Mouse (Mus musculus): ENCODE data around the gene H2-Q7. TPM values are rescaled to one million over a fixed set of nuclear protein-coding genes. Genes with fewer than 3 reads are reported as not detected.
"Not testable (repeated sequence)": the region's sequence is repeated elsewhere in the genome, so short reads cannot be mapped to it uniquely, and the experiment has no call there.

H2-Q7 gene
- polyA plus RNA-seq, 1 experiment, result 101 TPM

DNA sequence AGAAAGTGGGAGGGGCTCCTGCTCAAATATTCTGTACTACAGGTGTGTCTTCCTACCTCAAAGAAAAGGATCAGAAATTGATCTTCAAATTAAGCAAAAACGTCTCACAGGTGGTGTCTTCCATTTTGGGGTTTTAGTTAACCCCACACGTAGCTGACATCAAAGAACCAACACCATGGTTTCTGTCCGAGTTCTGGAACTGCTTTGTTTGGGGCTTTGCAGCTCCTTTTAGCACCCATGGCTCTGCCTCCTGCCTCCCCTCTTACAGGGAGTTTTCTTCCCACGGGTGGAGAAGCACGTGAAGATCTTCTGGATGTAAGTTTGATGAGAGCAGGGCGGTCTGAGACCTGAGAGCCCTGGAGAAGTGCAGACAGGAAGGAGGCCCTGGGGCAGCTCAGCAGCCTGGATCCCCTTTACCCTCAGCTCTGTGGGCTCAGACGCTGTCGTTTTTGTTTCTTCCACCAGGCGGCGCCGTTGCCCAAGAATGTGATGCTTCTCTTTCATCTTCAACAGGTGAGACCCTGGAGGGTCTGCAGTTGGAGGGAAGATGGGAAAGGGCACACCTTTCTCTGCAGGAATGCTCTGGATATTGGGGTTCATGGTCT is 18.6 kb upstream of the H2-Q7 start:
- 10% methylated on average over 11 of the region's 11 CpGs for WGBS
- not testable (repeated sequence) for H3K4me3 ChIP-seq (replicated peaks; ENCODE audit: control insufficient read depth, low read depth, low read length); H3K27ac ChIP-seq (ENCODE audit: control insufficient read depth, insufficient read depth, low read depth, low read length, poor library complexity); H3K4me1 ChIP-seq (ENCODE audit: control insufficient read depth, insufficient read depth, low read length)
- peak; percentile 59 for TF ChIP-seq CTCF (IDR thresholded peaks at IDR 0.05; ENCODE audit: control insufficient read depth, insufficient read depth, low read length)

DNA sequence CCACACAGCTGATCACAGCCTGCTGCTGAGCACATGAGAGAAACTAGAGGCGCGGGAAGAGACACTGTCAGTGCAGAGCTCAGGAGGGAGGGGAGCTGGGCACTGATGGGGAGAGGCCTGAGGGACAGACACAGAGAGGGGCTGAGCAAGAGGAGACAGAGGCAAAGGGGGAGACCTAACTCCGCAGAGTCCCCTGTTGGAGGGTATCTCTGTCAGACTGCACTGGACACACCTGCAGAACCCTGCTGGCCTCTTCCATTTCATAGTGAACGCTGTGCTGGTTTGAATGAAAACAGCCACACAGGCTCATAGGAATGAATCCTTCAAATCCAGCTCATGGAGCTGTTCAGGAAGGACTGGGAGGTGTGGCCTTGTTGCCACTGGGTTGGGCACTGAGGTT is 17.6 kb upstream of the H2-Q7 start:
- not testable (repeated sequence) for H3K27ac ChIP-seq (ENCODE audit: control insufficient read depth, insufficient read depth, low read depth, low read length, poor library complexity); H3K4me1 ChIP-seq (ENCODE audit: control insufficient read depth, insufficient read depth, low read length); H3K4me3 ChIP-seq (replicated peaks; ENCODE audit: control insufficient read depth, low read depth, low read length)
- WGBS, result 83% methylated on average over 4 of the region's 4 CpGs

DNA sequence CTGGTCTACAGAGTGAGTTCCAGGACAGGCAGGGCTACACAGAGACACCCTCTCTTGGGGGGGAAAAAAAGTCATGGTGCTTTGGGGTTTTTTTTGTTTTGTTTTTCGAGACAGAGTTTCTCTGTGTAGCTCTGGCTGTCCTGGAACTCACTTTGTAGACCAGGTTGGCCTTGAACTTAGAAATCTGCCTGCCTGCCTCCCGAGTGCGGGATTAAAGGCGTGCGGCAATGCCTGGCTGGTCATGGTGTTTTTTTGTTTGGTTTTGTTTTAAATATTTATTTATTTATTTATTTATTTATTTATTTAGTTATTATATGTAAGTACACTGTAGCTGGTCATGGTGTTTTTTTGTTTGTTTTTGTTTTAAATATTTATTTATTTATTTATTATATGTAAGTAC is 16.6 kb upstream of the H2-Q7 start:
- not testable (repeated sequence) for H3K27ac ChIP-seq (ENCODE audit: control insufficient read depth, insufficient read depth, low read depth, low read length, poor library complexity)
- 85% methylated on average over 5 of the region's 5 CpGs for WGBS

DNA sequence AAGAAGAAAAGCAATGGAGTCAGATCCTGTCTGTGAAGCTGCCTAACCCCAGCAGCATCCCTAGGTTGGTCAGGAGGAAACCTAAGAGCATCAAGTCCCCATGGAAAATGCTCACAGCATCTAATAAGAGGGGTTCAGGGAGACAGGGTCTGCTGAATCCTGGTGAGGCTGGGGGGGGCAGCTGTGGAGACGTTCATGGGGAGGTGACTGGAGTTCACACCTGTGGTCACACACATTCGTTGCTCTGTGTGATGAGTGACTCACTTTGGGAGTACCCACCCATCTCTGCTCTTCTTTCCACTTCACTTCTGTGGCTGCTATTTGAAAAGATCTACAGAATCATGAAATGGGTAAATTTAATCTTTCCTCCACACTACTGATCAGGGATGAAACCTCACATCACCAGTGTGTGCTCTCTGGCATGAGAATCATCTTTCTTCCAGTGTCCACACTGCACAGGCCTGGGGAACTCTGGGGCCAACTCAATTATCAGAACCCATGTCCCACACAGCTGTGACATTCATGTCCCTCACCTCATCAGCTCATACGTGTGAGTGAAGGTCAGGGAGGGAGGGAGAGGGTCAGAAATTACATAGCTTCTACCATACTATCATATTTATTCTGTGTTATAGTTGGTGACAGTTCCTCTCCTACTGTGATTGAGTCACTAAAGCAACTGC is 15.7 kb upstream of the H2-Q7 start:
- not testable (repeated sequence) for H3K4me3 ChIP-seq (replicated peaks; ENCODE audit: control insufficient read depth, low read depth, low read length); H3K27ac ChIP-seq (ENCODE audit: control insufficient read depth, insufficient read depth, low read depth, low read length, poor library complexity); H3K4me1 ChIP-seq (ENCODE audit: control insufficient read depth, insufficient read depth, low read length)
- 44% methylated on average over 3 of the region's 3 CpGs for WGBS

More for the DNA sequence above, 16.6 kb upstream of the H2-Q7 start:
- not testable (repeated sequence) for H3K4me3 ChIP-seq (replicated peaks; ENCODE audit: control insufficient read depth, low read depth, low read length); H3K4me1 ChIP-seq (ENCODE audit: control insufficient read depth, insufficient read depth, low read length)

DNA sequence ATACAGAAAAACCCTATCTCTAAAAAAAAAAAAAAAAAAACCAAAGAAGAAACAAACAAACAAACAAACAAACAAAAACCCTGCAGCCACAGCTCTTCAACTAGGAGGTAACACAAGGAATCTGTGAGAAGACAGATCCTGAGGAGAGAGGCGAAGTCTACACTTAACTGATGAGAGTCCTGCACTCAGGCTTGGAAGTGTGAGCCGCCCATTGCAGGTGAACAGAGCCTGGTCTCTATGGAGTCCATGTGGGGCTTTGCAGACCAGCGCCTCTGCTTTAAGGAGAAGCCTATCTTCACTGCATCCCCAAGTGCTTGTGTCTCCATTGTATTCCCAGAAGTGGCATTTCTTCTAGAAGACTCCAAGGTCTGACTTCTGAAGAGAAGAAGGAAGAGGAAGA is 14.8 kb upstream of the H2-Q7 start:
- H3K4me3 ChIP-seq (replicated peaks; ENCODE audit: control insufficient read depth, low read depth, low read length); H3K4me1 ChIP-seq (ENCODE audit: control insufficient read depth, insufficient read depth, low read length); H3K27ac ChIP-seq (ENCODE audit: control insufficient read depth, insufficient read depth, low read depth, low read length, poor library complexity): not testable (repeated sequence)
- WGBS, result 68% methylated on average over 3 of the region's 3 CpGs

DNA sequence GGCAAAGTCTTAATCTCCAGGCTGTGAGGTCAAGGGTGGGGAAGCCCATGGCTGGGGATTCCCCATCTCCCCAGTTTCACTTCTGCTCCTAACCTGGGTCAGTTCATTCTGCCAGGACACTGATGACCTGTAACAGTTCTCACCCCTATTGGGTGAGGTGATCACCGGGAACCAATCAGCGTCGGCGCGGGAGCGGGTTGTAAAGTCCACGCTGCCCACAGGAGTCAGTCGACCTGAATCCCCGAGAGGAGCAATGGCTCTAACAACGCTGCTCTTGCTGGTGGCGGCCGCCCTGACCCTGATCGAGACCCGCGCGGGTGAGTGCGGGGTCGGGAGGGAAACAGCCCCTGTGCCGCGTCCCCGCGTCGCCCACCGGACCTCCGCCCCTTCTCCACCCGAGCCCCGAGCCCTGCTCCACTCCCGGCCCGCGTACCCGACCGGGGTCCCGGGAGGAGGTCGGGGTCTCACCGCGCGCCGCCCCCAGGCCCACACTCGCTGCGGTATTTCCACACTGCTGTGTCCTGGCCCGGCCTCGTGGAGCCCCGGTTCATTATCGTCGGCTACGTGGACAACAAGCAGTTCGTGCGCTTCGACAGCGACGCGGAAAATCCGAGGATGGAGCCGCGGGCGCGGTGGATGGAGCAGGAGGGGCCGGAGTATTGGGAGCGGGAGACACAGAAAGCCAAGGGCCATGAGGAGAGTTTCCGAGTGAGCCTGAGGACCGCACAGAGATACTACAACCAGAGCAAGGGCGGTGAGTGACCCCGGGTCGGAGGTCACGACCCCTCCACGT is 14.1 kb upstream of the H2-Q7 start, which contains the start of gene H2-Q6:
TSS of gene H2-Q6 (plus strand) at position 227 of the 793 bp plus-strand sequence.
- under 1% methylated on average over 57 of the region's 66 CpGs for WGBS
- TF ChIP-seq POLR2A (IDR thresholded peaks at IDR 0.05; ENCODE audit: borderline replicate concordance, control insufficient read depth, low read depth, low read length), result peak; percentile 77; the same call in 1 of the 2 replicates
- Histone ChIP-seq H3K27ac (ENCODE audit: control insufficient read depth, insufficient read depth, low read depth, low read length, poor library complexity) (peak within 1 kb of the TSS; percentile 69; the same call in 1 of the 2 replicates), H3K4me3 (replicated peaks; ENCODE audit: control insufficient read depth, low read depth, low read length) (peak within 1 kb of the TSS; percentile 70)
- H3K4me1 ChIP-seq (ENCODE audit: control insufficient read depth, insufficient read depth, low read length), result not testable (repeated sequence)

DNA sequence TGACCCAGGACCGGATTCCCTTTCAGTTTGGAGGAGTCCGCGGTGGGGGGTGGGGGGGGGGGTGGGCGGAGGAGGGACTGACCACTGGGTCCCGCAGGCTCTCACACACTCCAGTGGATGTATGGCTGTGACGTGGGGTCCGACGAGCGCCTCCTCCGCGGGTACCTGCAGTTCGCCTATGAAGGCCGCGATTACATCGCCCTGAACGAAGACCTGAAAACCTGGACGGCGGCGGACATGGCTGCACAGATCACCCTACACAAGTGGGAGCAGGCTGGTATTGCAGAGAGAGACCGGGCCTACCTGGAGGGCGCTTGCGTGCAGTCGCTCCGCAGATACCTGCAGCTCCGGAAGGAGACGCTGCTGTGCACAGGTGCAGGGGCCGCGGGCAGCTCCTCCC is 13.5 kb upstream of the H2-Q7 start:
- WGBS, result 25% methylated on average over 28 of the region's 28 CpGs
- peak overlapping the region; percentile 65 for H3K4me3 ChIP-seq (replicated peaks; ENCODE audit: control insufficient read depth, low read depth, low read length)
- H3K27ac ChIP-seq (ENCODE audit: control insufficient read depth, insufficient read depth, low read depth, low read length, poor library complexity), result peak overlapping the region; percentile 51; the same call in 1 of the 2 replicates
- H3K4me1 ChIP-seq (ENCODE audit: control insufficient read depth, insufficient read depth, low read length), result not testable (repeated sequence)

DNA sequence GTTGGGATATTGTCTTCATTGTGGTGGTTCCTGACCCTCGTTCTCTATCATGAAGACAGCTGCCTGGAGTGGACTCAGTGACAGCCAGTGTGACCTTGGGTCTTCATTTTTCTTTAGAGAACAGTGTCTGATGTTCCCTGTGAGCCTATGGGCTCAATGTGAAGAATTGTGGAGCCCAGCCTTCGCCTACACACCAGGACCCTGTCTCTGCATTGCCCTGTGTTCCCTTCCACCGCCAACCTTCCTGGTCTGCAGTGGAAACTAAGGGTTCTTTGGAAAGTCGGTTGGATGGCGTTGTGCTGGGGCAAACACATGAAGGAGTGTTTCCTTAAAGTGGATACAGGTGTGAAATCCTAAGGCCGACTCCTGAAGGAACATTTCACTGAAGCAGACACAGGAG is 10.1 kb upstream of the H2-Q7 start:
- not testable (repeated sequence) for H3K4me3 ChIP-seq (replicated peaks; ENCODE audit: control insufficient read depth, low read depth, low read length); H3K27ac ChIP-seq (ENCODE audit: control insufficient read depth, insufficient read depth, low read depth, low read length, poor library complexity); H3K4me1 ChIP-seq (ENCODE audit: control insufficient read depth, insufficient read depth, low read length)
- 84% methylated on average over 6 of the region's 6 CpGs for WGBS

DNA sequence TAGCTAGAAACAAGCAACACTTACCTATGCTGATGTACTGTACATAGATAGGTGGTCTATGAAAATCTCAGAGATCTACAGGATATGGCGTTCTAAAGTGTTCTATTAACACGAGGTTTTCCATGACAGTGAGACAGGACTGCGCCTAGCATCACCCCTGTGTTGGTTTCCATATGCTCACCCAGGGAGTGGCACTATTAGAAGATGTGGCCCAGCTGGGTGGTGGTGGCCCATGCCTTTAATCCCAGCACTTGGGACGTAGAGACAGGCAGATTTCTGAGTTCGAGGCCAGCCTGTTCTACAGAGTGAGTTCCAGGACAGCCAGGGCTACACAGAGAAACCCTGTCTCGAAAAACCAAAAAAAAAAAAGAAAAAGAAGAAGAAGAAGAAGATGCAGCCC is 8.3 kb upstream of the H2-Q7 start:
- H3K27ac ChIP-seq (ENCODE audit: control insufficient read depth, insufficient read depth, low read depth, low read length, poor library complexity); H3K4me3 ChIP-seq (replicated peaks; ENCODE audit: control insufficient read depth, low read depth, low read length); H3K4me1 ChIP-seq (ENCODE audit: control insufficient read depth, insufficient read depth, low read length): not testable (repeated sequence)
- WGBS, result 78% methylated on average over 6 of the region's 6 CpGs

DNA sequence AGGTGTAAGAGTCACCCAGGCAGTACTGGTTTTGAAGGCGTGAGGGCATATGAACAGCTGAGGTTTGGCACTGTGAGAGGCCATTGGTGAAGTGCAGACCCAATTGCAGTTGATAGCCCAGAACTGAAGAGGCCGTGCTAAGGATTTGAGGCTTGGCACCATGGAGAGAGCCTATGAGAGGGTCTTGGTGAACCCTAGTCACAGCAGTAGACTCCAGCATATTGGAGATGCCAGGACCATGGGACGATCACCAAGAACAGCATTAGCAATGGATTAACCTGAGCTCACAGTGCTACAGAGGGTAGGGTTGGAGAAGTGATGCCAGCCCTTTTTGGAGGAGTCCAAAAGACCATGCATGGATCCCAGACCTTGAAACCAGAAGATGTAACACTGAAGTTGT is 6.8 kb upstream of the H2-Q7 start:
- H3K27ac ChIP-seq (ENCODE audit: control insufficient read depth, insufficient read depth, low read depth, low read length, poor library complexity); H3K4me3 ChIP-seq (replicated peaks; ENCODE audit: control insufficient read depth, low read depth, low read length); H3K4me1 ChIP-seq (ENCODE audit: control insufficient read depth, insufficient read depth, low read length): not testable (repeated sequence)
- WGBS, result 73% methylated on average over 3 of the region's 3 CpGs
